Mouse (Mus musculus) lung, embryonic 16.5 days (tissue): ENCODE data around the gene Chpf2. TPM values are rescaled to one million over a fixed set of nuclear protein-coding genes. Genes with fewer than 3 reads are reported as not detected.
A peak's percentile ranks its signal among the peaks of the same experiment; 100 is the strongest.

ENCODE experiments used
- ATAC-seq: fragments of 200-750 bp; cut with Nextera tagmentation; 2 replicates; pipeline ENCODE4 v1.8.0; 2017; ENCODE audit warnings: low read depth, mild to moderate bottlenecking, moderate library complexity
- H3K27ac ChIP-seq: fragments of 300-500 bp; sonication (generic); 2 replicates; pipeline ENCODE4 v1.5.1; 2014; ENCODE audit warnings: mild to moderate bottlenecking, control low read depth, low read length
- H3K27me3 ChIP-seq: fragments of 300-500 bp; sonication (generic); 2 replicates; pipeline ENCODE4 v1.6.1; 2014; ENCODE audit warnings: low read depth, low read length, mixed read lengths; ENCODE audit not compliant: control insufficient read depth, insufficient read depth
- H3K36me3 ChIP-seq: fragments of 300-500 bp; sonication (generic); 2 replicates; pipeline ENCODE4 v1.6.1; 2014; ENCODE audit warnings: low read length; ENCODE audit not compliant: control insufficient read depth, insufficient read depth
- H3K4me1 ChIP-seq: fragments of 300-500 bp; sonication (generic); replicated peaks from 2 replicates; pipeline ENCODE4 v1.6.1; 2014; ENCODE audit warnings: low read length, mixed read lengths; ENCODE audit not compliant: control insufficient read depth, insufficient read depth
- H3K4me2 ChIP-seq: fragments of 300-500 bp; sonication (generic); 2 replicates; pipeline ENCODE4 v1.6.1; 2014; ENCODE audit warnings: low read depth, low read length, control low read depth
- H3K4me3 ChIP-seq: fragments of 300-500 bp; sonication (generic); 2 replicates; pipeline ENCODE4 v1.5.1; 2014; ENCODE audit warnings: mild to moderate bottlenecking, low read length, control low read depth
- H3K9ac ChIP-seq: fragments of 300-500 bp; sonication (generic); 2 replicates; pipeline ENCODE4 v1.6.1; 2014; ENCODE audit warnings: low read length, control low read depth
- H3K9me3 ChIP-seq: fragments of 300-500 bp; sonication (generic); 2 replicates; pipeline ENCODE4 v1.6.1; 2016; ENCODE audit warnings: low read length; ENCODE audit not compliant: control insufficient read depth
- WGBS: fragments of 180-500 bp; shearing (Covaris S2); extraction: QIAGEN DNeasy Blood & Tissue Kit; methylation state at CpG from one replicate; pipeline ENCODE4 v1.1.7; 2014; 5-methylcytosine and 5-hydroxymethylcytosine counted together
- polyA plus RNA-seq: library from polyadenylated mRNA; unstranded; fragments of >200 nt; fragmentation: Nextera tagmentation; extraction: Ambion mirVana; gene quantifications from 2 replicates; pipeline ENCODE4 v1.2.1, GENCODE M21; 2015

Chpf2 gene
- polyA plus RNA-seq, 1 experiment from 2014 or later, result 19.4 TPM

DNA sequence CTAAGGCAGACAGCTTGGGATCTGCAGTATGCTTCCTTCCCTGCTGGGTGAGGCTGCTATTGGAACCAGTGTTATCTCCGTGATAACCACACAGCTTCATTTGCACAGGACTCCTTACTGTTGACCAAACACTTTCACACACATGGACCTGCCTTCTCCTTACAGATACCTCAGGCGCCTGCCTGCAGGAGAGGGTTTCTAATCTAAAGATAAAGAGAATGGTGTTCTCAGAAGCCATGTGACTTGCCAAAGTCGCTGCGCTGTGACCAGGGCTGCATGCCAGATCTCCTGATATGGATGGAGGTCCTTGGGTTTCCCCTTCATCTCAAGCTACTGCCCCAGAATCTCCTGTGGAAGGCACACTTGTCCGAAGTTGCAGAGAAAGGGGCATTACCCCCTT, 22.8 kb downstream of the Chpf2 start:
- Histone ChIP-seq H3K9me3 (no peaks in the 10 kb centered on the region), H3K27me3 (no peaks in the 10 kb centered on the region), H3K27ac (no peak overlapping the region), H3K9ac (no peak overlapping the region), H3K4me3 (no peak overlapping the region), H3K36me3 (no peaks in the 10 kb centered on the region), H3K4me1 (peaks cover 30% of the 10 kb centered on the region), H3K4me2 (no peak overlapping the region)
- ATAC-seq, result no peak
- 14% methylated on average over 5 of the region's 5 CpGs for WGBS

DNA sequence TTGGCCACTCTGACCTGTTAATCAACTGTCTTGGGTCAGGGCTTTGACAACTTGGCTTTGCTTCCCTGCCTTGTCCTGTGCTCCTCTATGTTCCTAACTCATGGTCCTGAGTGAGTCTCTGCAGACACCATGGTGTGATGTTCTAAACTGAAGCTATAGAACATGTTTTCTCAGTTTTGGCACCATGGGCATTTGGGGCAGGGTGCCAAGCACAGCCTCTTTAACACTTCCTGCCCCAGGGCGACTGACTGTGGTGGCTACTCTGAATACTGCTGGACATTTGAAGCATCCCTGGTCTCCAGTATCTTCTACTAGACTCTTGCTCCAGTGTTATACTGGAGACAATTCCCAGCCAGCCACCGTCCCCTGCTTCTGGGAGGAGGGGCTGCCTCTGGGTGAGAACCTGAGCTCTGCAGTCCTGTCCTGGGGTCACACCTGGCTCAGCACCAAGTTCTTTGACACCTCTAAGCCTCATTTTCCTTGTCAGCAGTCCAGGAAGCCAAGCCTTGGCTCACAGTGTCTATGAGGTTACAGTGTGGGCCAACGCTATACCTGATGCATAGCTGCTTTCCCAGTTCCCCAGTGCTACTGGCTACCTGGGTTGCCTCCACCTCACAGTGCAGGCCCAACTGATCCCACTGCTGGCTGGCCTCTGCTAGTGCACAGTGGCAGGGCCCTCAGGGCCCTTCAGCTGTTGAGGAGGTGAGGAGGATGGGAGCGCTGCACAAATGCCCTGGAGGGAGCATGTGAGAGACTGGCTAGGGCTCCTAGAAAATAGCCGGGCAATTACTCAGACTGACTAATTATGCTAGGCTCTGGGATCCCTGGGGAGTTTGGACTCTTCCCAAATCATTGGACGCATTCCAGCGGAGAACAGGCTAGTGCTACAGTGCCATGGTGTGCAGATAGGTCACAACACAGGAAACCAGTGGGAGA, 25.1 kb downstream of the Chpf2 start:
- Histone ChIP-seq H3K27ac (no peak overlapping the region), H3K4me1 (peaks cover 15% of the 10 kb centered on the region), H3K4me3 (no peak overlapping the region), H3K27me3 (no peaks in the 10 kb centered on the region), H3K4me2 (no peak overlapping the region), H3K36me3 (no peaks in the 10 kb centered on the region), H3K9ac (no peak overlapping the region; the same call in 1 of the 2 replicates), H3K9me3 (no peaks in the 10 kb centered on the region)
- WGBS, result 45% methylated on average over 7 of the region's 7 CpGs
- peak; percentile 31 for ATAC-seq

GRCm38 (mm10) chr5:24612302-24612649, 25.7 kb downstream of the Chpf2 start:
- Histone ChIP-seq H3K4me1 (peaks cover 15% of the 10 kb centered on the region), H3K27ac (no peak overlapping the region), H3K4me2 (no peak overlapping the region), H3K36me3 (no peaks in the 10 kb centered on the region), H3K9ac (no peak overlapping the region), H3K27me3 (no peaks in the 10 kb centered on the region), H3K9me3 (no peaks in the 10 kb centered on the region), H3K4me3 (no peak overlapping the region)
- ATAC-seq, result peak; percentile 32; the same call in 1 of the 2 replicates
- 60% methylated on average over 5 of the region's 5 CpGs for WGBS

DNA sequence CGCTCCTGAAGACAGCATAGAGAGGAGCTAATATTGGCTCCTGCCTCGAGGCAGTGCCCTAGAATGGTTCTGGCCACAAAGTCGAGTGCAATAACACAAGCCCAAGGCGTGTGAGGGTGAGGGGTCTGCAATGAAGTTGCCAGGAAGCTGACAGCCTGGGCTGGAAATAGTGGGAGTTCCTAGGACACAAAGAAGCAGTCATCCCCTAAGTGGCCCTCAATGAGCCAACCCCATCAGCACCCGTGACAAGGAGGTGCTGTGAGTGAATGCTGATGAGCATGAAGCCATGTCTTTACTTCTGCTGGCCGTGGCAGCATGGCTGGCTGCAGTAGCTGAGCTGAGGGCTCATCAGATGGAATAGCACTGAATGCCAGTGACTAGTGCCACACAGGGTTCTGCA, 28.6 kb downstream of the Chpf2 start:
- no peak overlapping the region for H3K4me2 ChIP-seq

DNA sequence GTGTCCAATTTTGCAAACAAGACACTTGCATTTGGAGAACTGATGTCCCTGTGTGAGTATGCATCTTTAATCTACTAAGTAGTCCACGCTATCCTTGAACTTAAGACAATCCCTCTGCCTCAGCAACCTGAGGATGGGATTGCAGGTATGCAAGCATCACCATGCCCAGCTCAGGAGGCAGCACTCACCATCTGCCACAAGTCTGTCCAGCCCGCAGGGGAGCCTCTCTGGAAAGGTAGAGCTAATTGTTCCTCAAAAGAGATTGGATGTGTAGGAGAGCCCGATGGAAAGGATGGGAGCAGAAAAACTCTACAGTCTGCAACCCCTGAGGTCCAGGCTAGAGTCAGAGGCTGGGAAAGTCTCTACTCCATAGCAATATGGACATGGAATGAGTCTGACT, 32.4 kb downstream of the Chpf2 start:
- no peaks in the 10 kb centered on the region for H3K9me3 ChIP-seq
- no peaks in the 10 kb centered on the region for H3K36me3 ChIP-seq
- H3K4me1 ChIP-seq, result no peaks in the 10 kb centered on the region
- no peak overlapping the region for H3K27ac ChIP-seq
- H3K9ac ChIP-seq, result no peak overlapping the region
- WGBS, result 77% methylated on average over 3 of the region's 3 CpGs
- peaks cover 4% of the 10 kb centered on the region for H3K27me3 ChIP-seq
- no peak for ATAC-seq
- H3K4me3 ChIP-seq, result no peak overlapping the region
- H3K4me2 ChIP-seq, result no peak overlapping the region

More for the DNA sequence above, 28.6 kb downstream of the Chpf2 start:
- H3K9ac ChIP-seq, result no peak overlapping the region
- H3K9me3 ChIP-seq, result no peaks in the 10 kb centered on the region
- no peak overlapping the region for H3K27ac ChIP-seq
- no peaks in the 10 kb centered on the region for H3K36me3 ChIP-seq
- WGBS, result 55% methylated on average over 6 of the region's 6 CpGs
- H3K27me3 ChIP-seq, result no peaks in the 10 kb centered on the region
- no peak for ATAC-seq
- H3K4me1 ChIP-seq, result peaks cover 11% of the 10 kb centered on the region
- H3K4me3 ChIP-seq, result no peak overlapping the region

DNA sequence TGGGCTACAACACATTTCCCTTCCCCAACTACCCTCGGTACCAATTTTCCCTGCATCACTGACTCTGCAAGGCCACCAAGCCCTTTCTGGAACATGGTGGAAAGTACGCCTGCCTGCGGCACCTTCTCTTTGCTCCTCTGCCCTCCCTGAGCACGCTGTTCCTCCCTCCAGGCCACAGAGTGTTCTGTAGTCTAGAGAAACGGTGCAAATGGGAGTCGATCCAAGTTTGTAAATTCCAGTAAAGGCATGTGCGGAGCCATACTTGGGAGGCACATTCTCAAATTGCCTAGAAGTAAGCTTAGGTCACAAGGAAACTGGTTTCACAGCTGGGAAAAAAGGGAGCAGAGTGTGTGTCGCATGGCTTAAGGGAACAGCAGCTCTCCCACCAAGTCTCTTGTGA, 33.6 kb downstream of the Chpf2 start:
- H3K27ac ChIP-seq, result no peak overlapping the region
- peaks cover 4% of the 10 kb centered on the region; the same call in 1 of the 2 replicates for H3K4me1 ChIP-seq
- no peak for ATAC-seq

DNA sequence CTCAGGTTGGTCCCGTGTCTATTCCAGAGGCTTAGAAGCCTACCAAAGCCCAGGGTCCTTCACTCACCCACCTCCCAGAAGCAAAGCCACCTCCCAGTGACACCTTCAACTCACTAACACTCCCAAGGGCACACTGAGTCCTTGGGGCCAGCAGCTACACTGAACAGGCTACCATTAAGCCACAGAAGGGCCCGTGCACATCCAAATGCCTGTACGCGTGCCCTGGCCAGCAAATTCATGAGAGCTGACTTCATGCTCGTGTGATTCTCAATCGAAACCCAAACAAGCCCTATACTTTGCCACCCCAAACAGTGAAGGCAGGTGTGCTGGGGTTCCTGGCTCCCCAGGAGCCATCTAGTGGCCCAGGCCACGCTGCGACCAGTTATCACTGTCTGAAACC, 34.1 kb downstream of the Chpf2 start:
- H3K4me2 ChIP-seq, result no peak overlapping the region
- no peak overlapping the region for H3K9ac ChIP-seq
- H3K4me3 ChIP-seq, result no peak overlapping the region
- H3K36me3 ChIP-seq, result no peaks in the 10 kb centered on the region
- H3K27ac ChIP-seq, result no peak overlapping the region
- no peaks in the 10 kb centered on the region for H3K9me3 ChIP-seq
- no peak for ATAC-seq
- 69% methylated on average over 8 of the region's 8 CpGs for WGBS
- H3K4me1 ChIP-seq, result peaks cover 4% of the 10 kb centered on the region; the same call in 1 of the 2 replicates
- H3K27me3 ChIP-seq, result peaks cover 11% of the 10 kb centered on the region

More for the DNA sequence above, 33.6 kb downstream of the Chpf2 start:
- H3K9ac ChIP-seq, result no peak overlapping the region
- no peak overlapping the region for H3K4me3 ChIP-seq
- no peak overlapping the region for H3K4me2 ChIP-seq
- no peaks in the 10 kb centered on the region for H3K36me3 ChIP-seq
- no peaks in the 10 kb centered on the region for H3K9me3 ChIP-seq
- peaks cover 11% of the 10 kb centered on the region for H3K27me3 ChIP-seq
- WGBS, result 42% methylated on average over 8 of the region's 8 CpGs

- no peak overlapping the region for H3K9ac ChIP-seq
- peaks cover 4% of the 10 kb centered on the region; the same call in 1 of the 2 replicates for H3K4me1 ChIP-seq
- no peaks in the 10 kb centered on the region for H3K9me3 ChIP-seq
- peaks cover 11% of the 10 kb centered on the region for H3K27me3 ChIP-seq
- H3K4me2 ChIP-seq, result no peak overlapping the region
- no peak overlapping the region for H3K4me3 ChIP-seq
- ATAC-seq, result no peak
- H3K36me3 ChIP-seq, result no peaks in the 10 kb centered on the region
- H3K27ac ChIP-seq, result no peak overlapping the region
- WGBS, result 74% methylated on average over 7 of the region's 7 CpGs
Measured at GRCm38 (mm10) chr5:24622386-24623040, 36.0 kb downstream of the Chpf2 start.
